Mouse (Mus musculus) C2C12 (cell line): Measurements from ENCODE around the gene Aox4. TPM values are rescaled to one million over a fixed set of nuclear protein-coding genes. Genes with fewer than 3 reads are reported as not detected.

Experiments
- H3K27me3 ChIP-seq: one replicate; pipeline ENCODE4 v1.6.1; 2011; ENCODE audit not compliant: control insufficient read depth, insufficient read depth, insufficient read length
- H3K36me3 ChIP-seq: one replicate; pipeline ENCODE4 v1.6.1; 2011; ENCODE audit not compliant: control insufficient read depth, insufficient read depth
- H3K4me3 ChIP-seq: one replicate; pipeline ENCODE4 v1.5.1; 2011; ENCODE audit warnings: mild to moderate bottlenecking, control low read depth; ENCODE audit not compliant: poor library complexity, insufficient read depth, severe bottlenecking
- H3K79me2 ChIP-seq: one replicate; pipeline ENCODE4 v1.6.1; 2011; ENCODE audit not compliant: control insufficient read depth, insufficient read depth
- H3K79me3 ChIP-seq: one replicate; pipeline ENCODE4 v1.6.1; 2011; ENCODE audit warnings: low read depth, control low read depth
- H3ac ChIP-seq: one replicate; pipeline ENCODE3; 2011; ENCODE audit warnings: low read depth; ENCODE audit not compliant: control insufficient read depth, insufficient read length
- CEBPB ChIP-seq: IDR thresholded peaks from one replicate; pipeline ENCODE4 v1.6.1; 2011; ENCODE audit warnings: low read depth, mild to moderate bottlenecking, control low read depth, moderate library complexity
- CTCF ChIP-seq: IDR thresholded peaks from one replicate; pipeline ENCODE4 v1.5.1; 2011; ENCODE audit not compliant: control insufficient read depth, insufficient read depth, insufficient read length
- FOSL1 ChIP-seq: IDR thresholded peaks from one replicate; pipeline ENCODE4 v1.8.0; 2011; ENCODE audit warnings: mild to moderate bottlenecking, low read length; ENCODE audit not compliant: poor library complexity, insufficient read depth, severe bottlenecking
- MAX ChIP-seq: IDR thresholded peaks from one replicate; pipeline ENCODE4 v1.6.1; 2011; ENCODE audit warnings: mild to moderate bottlenecking, control low read depth
- MYOD1 ChIP-seq: IDR thresholded peaks from one replicate; pipeline ENCODE4 v1.6.1; 2011; ENCODE audit warnings: low read depth; ENCODE audit not compliant: control insufficient read depth, insufficient read length
- MYOG ChIP-seq: IDR thresholded peaks from one replicate; pipeline ENCODE4 v1.6.1; 2011; ENCODE audit not compliant: control insufficient read depth, insufficient read length; ENCODE audit errors: extremely low read depth
- USF1 ChIP-seq: IDR thresholded peaks from one replicate; pipeline ENCODE4 v1.6.1; 2011; ENCODE audit warnings: low read depth, mild to moderate bottlenecking, control low read depth, moderate library complexity
- polyA plus RNA-seq: library from polyadenylated mRNA; unstranded; fragments of >200 nt; fragmentation: generic; extraction: Trizol; gene quantifications from one replicate; pipeline ENCODE4 v1.2.1, GENCODE M21; 2012; ENCODE audit warnings: missing spikeins

Aox4 gene
- polyA plus RNA-seq, 1 experiment = not detected

- no peaks in the 10 kb centered on the region for H3K79me2 ChIP-seq
- H3K79me3 ChIP-seq = no peaks in the 10 kb centered on the region
- H3K27me3 ChIP-seq = peaks cover 3% of the 10 kb centered on the region
- no peak overlapping the region for H3ac ChIP-seq
- TF ChIP-seq USF1 (no peak), CTCF (no peak), MYOG (no peak), MYOD1 (no peak), MAX (no peak), CEBPB (no peak), FOSL1 (no peak)
- no peaks in the 10 kb centered on the region for H3K36me3 ChIP-seq
- H3K4me3 ChIP-seq = no peak overlapping the region
Measured at GRCm38 (mm10) chr1:58281625-58281988, 71.4 kb downstream of the Aox4 start.

GRCm38 (mm10) chr1:58284505-58284904 lies 74.3 kb downstream of the Aox4 start:
- Histone ChIP-seq H3K79me3 (no peaks in the 10 kb centered on the region), H3ac (no peak overlapping the region), H3K4me3 (no peak overlapping the region), H3K27me3 (peaks cover 6% of the 10 kb centered on the region), H3K79me2 (no peaks in the 10 kb centered on the region), H3K36me3 (no peaks in the 10 kb centered on the region)
- TF ChIP-seq CTCF = no peak
- no peak for TF ChIP-seq CEBPB

- no peak for TF ChIP-seq FOSL1
- no peak for TF ChIP-seq MAX
- no peak for TF ChIP-seq MYOG
- no peak for TF ChIP-seq CEBPB
- TF ChIP-seq CTCF = no peak
- TF ChIP-seq USF1 = no peak
- no peak for TF ChIP-seq MYOD1
- Histone ChIP-seq H3K4me3 (no peak overlapping the region), H3K79me2 (no peaks in the 10 kb centered on the region), H3K27me3 (peaks cover 3% of the 10 kb centered on the region), H3K36me3 (no peaks in the 10 kb centered on the region), H3ac (no peak overlapping the region), H3K79me3 (no peaks in the 10 kb centered on the region)
Measured at GRCm38 (mm10) chr1:58288091-58288490, 77.9 kb downstream of the Aox4 start.

DNA sequence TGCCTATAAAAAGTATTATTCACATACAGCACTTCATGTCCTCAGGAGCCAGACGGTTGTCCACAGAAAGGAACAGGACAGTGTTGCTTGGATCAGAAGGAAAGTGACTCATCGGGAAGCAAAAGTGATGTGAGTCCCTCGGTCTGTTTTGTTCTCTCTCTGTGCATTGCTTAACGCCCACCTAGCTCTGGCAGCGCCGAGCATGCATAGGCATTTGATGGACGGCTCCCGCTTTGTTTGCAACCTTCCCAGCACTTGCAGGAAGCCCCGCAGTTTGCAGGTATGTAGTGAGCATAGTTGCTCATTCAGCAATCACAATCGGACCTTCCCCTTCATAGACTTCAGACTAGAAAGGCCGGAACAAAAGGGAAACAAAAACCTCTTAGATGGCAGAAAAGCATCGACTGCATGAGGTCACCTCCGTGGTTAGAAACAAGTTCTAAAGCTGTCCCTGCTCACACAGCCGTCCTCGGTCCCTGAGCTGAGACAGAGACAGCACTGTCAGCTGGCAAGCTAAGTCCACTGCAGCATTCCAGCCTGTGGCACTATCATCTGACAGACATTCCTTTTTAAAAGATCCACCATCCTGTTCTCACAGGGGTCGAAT lies 79.8 kb downstream of the Aox4 start:
- Histone ChIP-seq H3K36me3 (no peaks in the 10 kb centered on the region), H3K4me3 (no peak overlapping the region), H3K79me2 (no peaks in the 10 kb centered on the region), H3ac (no peak overlapping the region), H3K79me3 (no peaks in the 10 kb centered on the region), H3K27me3 (peaks cover 3% of the 10 kb centered on the region)
- TF ChIP-seq CTCF = no peak
- no peak for TF ChIP-seq FOSL1
- no peak for TF ChIP-seq MYOD1
- TF ChIP-seq MAX = no peak
- no peak for TF ChIP-seq USF1
- no peak for TF ChIP-seq MYOG
- no peak for TF ChIP-seq CEBPB

- Histone ChIP-seq H3K27me3 (peaks cover 3% of the 10 kb centered on the region), H3K4me3 (no peak overlapping the region), H3ac (no peak overlapping the region), H3K36me3 (no peaks in the 10 kb centered on the region), H3K79me3 (no peaks in the 10 kb centered on the region), H3K79me2 (no peaks in the 10 kb centered on the region)
- TF ChIP-seq MYOG = no peak
- no peak for TF ChIP-seq CTCF
- TF ChIP-seq MAX = no peak
- no peak for TF ChIP-seq FOSL1
- TF ChIP-seq MYOD1 = no peak
- TF ChIP-seq CEBPB = no peak
- TF ChIP-seq USF1 = no peak
Measured at GRCm38 (mm10) chr1:58291394-58292300, 81.5 kb downstream of the Aox4 start.
